Mouse (Mus musculus): ENCODE results near the gene Afp.

GRCm38 (mm10) chr5:90452711-90453110 is 37.8 kb upstream of the Afp start:
- TF ChIP-seq POLR2A (IDR thresholded peaks at IDR 0.05; ENCODE audit: low read depth, low read length) (no peak), CTCF (IDR thresholded peaks at IDR 0.05; ENCODE audit: extremely low read depth, insufficient read depth, insufficient read length, insufficient replicate concordance) (no peak)
